Comparison of ENCODE assay signal across 10 mouse cellular contexts in the genomic region with DNA sequence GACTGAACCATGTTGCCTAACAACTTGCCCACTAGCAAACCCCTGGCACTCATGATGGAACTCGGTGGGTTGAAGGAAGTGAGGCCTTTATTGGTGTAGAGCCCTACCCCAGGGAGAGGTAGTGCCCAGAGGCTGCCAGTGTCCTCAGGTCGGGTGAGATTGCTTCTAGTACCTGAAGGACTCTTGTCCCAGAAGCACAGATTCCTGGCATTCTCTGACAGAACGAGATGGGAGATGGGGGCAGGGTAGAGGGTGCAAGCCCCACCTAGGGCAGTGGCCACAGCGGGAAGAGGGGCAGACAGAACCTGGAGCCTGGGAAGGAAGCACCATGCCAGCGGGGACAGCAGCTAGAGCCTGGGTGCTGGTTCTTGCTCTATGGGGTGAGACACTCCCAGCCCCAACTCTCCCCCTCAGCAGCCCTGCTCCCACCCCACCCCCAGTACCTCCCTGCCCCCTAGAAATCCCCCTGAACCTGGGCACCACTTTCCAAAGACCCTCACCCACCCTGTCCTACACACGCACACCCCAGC. TPM values are rescaled to one million over a fixed set of nuclear protein-coding genes. Genes with fewer than 3 reads are reported as not detected.
DNase-seq lines count a peak whose midpoint lies in the region; ATAC-seq lines count a peak whose summit lies in the region.
"Had no signal": no experiment of that assay in that cellular context is flagged by ENCODE, and none has a peak within 500 bp of the region (broad histone marks: within the 10 kb centered on the region; RNA-seq: fewer than 3 reads in every experiment).

A gene (plus strand): TSS at position 297 of the 530 bp plus-strand sequence.

- H3K4me3 ChIP-seq in liver, embryonic 11.5 days (ENCODE audit: low read depth, low read length), result no peak within 1 kb of the TSS

- H3K4me1 ChIP-seq in liver, embryonic 11.5 days (replicated peaks; ENCODE audit: control insufficient read depth, insufficient read depth, low read length), result peaks cover 44% of the 10 kb centered on the region

- 15% methylated on average over 6 of the region's 6 CpGs for WGBS in liver, embryonic 11.5 days

- H3K9me3 ChIP-seq in liver, embryonic 11.5 days (ENCODE audit: control insufficient read depth, low read length), result no peaks in the 10 kb centered on the region

- peak within 1 kb of the TSS; percentile 40 for H3K9ac ChIP-seq in liver, embryonic 11.5 days (ENCODE audit: low read depth, low read length)

- no peak within 1 kb of the TSS; the same call in 1 of the 2 replicates for H3K4me2 ChIP-seq in liver, embryonic 11.5 days

- no peak for ATAC-seq in liver, embryonic 11.5 days (replicated peaks; ENCODE audit: low FRiP score)
- ATAC-seq in granulocyte monocyte progenitor cell, adult 5-6 weeks (replicated peaks; ENCODE audit: poor library complexity, severe bottlenecking), result peak; percentile 65

- H3K27ac ChIP-seq in liver, embryonic 11.5 days (ENCODE audit: low read depth, low read length), result peak within 1 kb of the TSS; percentile 19; the same call in 1 of the 2 replicates
- H3K27ac ChIP-seq: macrophage had no signal

- H3K27me3 ChIP-seq in liver, embryonic 11.5 days (replicated peaks; ENCODE audit: control insufficient read depth, insufficient read depth, low read length), result no peaks in the 10 kb centered on the region

- DNase-seq in cerebellum, adult 9-11 months, result peak; percentile 37
- DNase-seq in cerebellum, postnatal 25 days, result no peak
- DNase-seq in liver, embryonic 11.5 days (ENCODE audit: low spot score), result no peak
- no peak for DNase-seq in liver
- peak; percentile 78 for DNase-seq in lung, postnatal 36 days
- no peak for DNase-seq in layer of hippocampus, adult 9-11 months
- no peak for DNase-seq in adrenal gland, postnatal 4 days (ENCODE audit: low spot score in 2 of 2)
- DNase-seq: right cerebral cortex, postnatal 25 days had no signal

- peaks cover 15% of the 10 kb centered on the region for H3K36me3 ChIP-seq in liver, embryonic 11.5 days (ENCODE audit: control insufficient read depth, insufficient read depth, low read length)

RNA-seq across cellular contexts. Expression of the gene that starts here (rescaled TPM):
- 1.3 and 1.7 TPM in 2 replicates for polyA plus RNA-seq in liver, embryonic 11.5 days (2014; fragmentation: Nextera tagmentation; extraction: Ambion mirVana)
- total RNA-seq in granulocyte monocyte progenitor cell, adult 5-6 weeks (2014; fragmentation: Nextera tagmentation), result 1.3 and 1.9 TPM in 2 replicates
- total RNA-seq in granulocyte monocyte progenitor cell, adult 5-6 weeks (2017), result 1.3 and 2.0 TPM in 2 replicates
- 1 to 10 TPM; 9.0 to 9.2 TPM for total RNA-seq in adrenal gland, postnatal 4 days (2021)

Comparison
In these comparisons a context has a peak if more than half of its experiments do, and no peak if none do; other contexts are left out.
1. DNase-seq: peak in cerebellum, adult 9-11 months (single experiment) and lung, postnatal 36 days (single experiment); none in cerebellum, postnatal 25 days (0 of 2), liver, embryonic 11.5 days (single experiment), liver (single experiment), layer of hippocampus, adult 9-11 months (single experiment) and adrenal gland, postnatal 4 days (0 of 2).